Mouse (Mus musculus) frontal cortex, postnatal 25 days (tissue): ENCODE measurements around the gene Hecw1.
"Not testable (repeated sequence)": the region's sequence is repeated elsewhere in the genome, so short reads cannot be mapped to it uniquely, and the experiment has no call there.

ENCODE experiments used
- DNase-seq, 2 experiments: peaks; one replicate each; pipeline ENCODE4 v3.0.0; 2022; ENCODE audit warnings: low spot score in 2 of 2

Hecw1 gene

DNA sequence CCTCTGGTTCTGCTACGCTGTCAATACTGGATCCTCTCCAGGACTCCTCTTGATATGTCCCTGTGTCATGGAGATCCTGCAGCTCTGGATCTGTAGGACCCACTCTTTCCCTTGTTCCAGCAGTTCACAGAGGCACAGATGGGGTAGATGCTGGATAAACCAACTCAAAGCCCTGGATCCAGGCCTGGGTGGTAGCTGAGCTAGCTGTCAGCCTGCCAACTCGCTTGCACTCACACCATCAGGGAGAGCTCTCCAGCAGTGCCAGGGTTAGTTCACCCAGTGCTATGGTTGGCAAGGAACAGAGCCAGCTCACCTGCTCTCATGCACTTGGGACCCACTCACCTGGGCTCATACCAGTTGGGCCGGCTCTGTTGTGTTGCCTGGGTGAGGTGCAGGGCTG lies 157.5 kb downstream of the Hecw1 start:
- DNase-seq = no peak

DNA sequence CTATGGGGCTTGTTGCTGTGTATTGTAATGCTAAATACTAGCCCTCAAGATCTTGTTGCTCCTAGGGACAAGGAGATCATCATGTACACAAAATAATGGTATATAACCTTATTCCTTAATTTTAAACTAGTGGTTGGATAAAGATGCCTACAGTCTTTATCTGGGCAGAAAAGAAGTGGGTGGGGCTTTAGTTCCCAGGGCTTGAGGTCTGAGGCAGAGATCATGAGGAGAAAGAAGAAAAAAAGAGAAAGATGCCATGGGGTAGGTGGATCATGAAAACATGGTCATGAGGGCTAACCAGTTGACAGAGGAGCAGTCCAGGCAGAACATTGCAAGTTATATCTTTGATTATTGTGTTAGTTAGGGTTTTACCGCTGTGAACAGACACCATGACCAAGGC lies 195.8 kb downstream of the Hecw1 start:
- DNase-seq = no peak

DNA sequence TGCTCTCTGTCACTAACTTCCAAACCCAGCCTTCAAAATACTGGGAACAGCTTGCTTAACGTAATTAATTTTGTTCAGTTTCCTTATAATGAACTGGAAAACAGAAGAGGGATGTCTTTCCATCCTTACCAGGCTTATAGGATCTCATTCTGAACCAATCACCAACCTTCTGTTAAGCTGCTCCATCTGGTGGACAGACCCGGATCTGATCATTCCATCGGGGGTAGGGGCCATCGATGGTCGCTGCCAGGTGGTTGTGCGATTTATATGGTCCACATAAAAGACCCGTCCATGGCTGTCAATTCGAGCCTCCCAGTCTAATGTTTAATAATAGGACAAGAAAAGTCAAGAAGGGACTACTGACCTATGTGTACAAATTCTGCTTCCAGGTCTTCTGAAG lies 216.4 kb downstream of the Hecw1 start:
- DNase-seq = no peak

DNA sequence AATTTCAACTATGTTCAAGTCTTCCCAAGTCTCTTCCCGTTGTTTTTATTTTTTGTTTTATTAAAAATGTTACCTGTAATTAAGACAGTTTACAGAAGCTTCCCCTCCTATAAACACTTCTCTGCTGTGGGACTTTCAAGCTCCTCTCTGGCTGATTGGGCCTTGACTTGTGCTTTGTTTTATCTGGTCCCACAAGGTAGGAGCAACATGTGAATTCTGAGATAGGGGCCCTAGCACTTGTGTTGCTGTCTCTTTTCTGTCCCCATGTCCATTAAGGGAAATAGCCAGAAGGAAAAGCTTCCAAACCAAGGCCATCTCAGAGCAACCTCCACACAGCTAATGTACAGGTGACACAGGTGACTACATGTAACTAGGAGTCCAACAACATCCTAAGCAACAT lies 218.9 kb downstream of the Hecw1 start:
- no peak for DNase-seq

DNA sequence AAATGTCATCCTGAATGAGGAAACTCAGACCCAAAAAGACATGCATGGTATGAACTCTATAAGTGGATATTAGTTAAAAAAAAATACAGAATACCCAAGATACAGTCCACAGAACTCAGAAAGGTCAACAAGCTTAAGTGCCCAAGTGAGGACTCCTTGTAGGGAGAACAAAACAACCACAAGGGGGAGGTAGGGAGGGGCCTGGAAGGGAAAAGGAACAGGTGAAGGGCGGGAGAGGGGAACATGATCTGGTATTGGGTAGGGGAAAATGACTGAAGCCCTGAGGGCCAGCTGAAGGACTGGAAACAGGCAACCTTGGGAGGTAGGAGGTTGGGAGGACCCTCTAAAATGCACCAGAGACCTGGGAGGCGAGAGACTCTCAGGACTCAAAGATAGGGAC lies 220.1 kb downstream of the Hecw1 start:
- no peak for DNase-seq

DNA sequence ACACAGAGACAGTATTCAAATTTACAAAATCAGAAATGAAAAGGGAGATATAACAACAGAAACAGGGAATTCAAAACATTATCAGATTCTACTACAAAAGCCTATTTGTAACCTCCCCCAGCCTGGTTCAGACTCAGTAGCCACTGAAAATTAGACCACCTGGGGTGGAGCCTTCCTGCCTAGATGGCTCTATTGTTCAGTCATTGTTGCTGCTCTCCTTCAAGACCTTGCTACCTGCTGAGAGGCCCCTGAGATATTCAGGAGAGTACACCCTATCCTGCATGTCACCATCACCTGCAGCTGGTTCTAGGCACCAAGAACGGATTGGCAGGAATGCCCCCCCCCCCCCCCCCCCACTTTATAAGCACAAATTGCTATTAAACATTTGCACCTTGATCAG lies 233.0 kb downstream of the Hecw1 start:
- DNase-seq = no peak

DNA sequence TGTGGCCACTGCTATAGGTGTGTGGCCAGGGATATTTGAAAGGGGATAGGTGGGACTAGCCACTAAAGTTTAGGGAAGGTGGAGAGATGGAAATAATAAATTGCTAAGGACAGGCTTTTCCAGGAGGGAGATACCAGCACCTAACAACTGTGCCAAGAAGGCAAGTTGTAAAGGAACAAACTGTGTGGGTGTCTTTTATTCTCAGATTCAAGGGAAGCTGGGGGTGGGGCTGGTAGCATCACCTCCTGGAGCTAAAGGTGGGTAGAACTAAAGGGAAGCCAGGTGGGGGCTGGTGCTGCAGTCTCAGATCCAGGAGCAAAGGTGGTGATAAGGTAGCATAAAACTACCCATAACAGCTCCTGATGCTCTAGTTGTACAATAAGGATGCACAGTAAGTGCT lies 251.6 kb downstream of the Hecw1 start:
- no peak for DNase-seq

DNA sequence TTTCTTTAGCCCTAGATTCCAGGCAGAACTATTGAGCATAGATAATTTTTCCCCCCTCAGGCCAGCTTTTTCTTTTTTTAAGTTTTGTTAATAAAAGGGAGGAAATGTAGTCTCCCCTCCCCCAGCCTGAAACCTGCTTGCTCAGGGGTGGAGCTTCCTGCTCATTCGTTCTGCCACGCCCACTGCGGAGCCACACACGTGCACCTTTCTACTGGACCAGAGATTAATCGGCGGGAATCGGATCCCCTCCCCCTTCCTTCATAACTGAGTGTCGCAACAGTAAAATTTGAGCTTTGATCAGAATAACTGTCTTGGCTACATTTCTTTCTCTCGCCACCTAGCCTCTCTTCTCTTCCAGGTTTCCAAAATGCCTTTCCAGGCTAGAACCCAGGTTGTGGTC lies 262.1 kb downstream of the Hecw1 start:
- DNase-seq = not testable (repeated sequence)

DNA sequence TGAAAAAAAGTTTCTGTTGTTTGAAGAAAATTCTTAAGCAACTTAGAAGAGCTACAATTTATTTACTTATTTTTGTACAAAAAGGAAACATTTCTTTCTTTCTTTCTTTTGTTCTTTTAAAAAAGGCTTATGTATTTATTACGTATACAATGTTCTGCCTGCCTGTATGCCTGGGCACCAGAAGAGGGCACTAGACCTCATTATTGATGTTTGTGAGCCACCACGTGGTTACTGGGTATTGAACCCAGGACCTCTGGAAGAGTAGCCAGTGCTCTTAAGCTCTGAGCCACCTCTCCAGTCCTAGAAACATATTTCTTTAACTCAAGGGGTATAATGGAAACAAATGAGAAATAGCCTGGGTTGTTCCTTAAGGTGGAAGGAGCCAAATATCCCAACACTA lies 277.1 kb downstream of the Hecw1 start:
- DNase-seq = no peak

DNA sequence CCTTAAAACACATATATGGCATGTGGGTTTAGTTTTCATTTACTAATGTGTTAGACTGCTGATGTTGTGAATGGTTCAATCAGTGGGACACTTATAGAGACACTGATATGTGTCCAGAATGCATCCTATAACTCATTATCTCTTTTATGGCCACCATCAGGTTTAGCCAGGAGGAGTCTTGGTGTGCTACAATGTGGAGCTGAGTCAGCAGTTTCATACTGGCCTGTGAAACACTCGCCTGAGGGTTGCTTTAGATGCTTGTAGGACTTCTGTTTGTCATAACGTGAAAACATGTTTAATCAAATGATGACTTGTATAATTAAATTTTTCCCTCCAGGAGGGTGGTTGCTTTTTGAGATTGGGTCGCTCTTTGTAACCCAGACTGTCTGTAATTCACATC lies 343.4 kb downstream of the Hecw1 start:
- no peak for DNase-seq

DNA sequence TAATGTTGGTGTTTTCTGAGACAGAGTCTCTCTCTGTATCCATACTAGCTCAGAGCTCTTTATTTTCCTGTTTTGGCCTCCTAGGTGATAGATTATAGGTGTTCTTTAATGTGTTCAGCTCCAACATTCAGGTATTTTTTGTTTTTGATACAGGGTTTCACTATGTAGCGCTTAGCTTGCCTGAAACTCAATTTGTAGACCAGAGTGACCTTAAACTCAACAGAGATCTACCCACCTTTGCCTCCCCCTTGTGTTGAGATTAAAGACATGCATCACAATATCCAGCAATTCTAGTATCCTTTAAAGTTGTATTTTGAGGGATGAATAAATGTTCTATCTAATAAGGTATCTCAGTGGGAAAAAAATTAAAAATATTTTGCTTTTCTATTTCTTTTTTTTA lies 345.0 kb downstream of the Hecw1 start:
- no peak for DNase-seq
